Mouse (Mus musculus) limb, embryonic 12.5 days (tissue): ENCODE measurements around the gene Gfra1. TPM values are rescaled to one million over a fixed set of nuclear protein-coding genes. Genes with fewer than 3 reads are reported as not detected.
A peak's percentile ranks its signal among the peaks of the same experiment; 100 is the strongest.

Experiments
- ATAC-seq: fragments of 200-750 bp; cut with Nextera tagmentation; 2 replicates; pipeline ENCODE4 v1.8.0; 2017; ENCODE audit warnings: low read depth, moderate TSS enrichment; ENCODE audit not compliant: insufficient number of reproducible peaks, insufficient read depth, low FRiP score, low TSS enrichment
- H3K27ac ChIP-seq: fragments of 300-500 bp; sonication (generic); 2 replicates; pipeline ENCODE4 v1.5.1; 2016; ENCODE audit warnings: mild to moderate bottlenecking, moderate library complexity
- H3K27me3 ChIP-seq: fragments of 300-500 bp; sonication (generic); 2 replicates; pipeline ENCODE4 v1.6.1; 2016; ENCODE audit warnings: mild to moderate bottlenecking, moderate library complexity
- H3K36me3 ChIP-seq: fragments of 300-500 bp; sonication (generic); 2 replicates; pipeline ENCODE4 v1.6.1; 2016; ENCODE audit warnings: mild to moderate bottlenecking, moderate library complexity
- H3K4me1 ChIP-seq: fragments of 300-500 bp; sonication (generic); replicated peaks from 2 replicates; pipeline ENCODE4 v1.6.1; 2016
- H3K4me2 ChIP-seq: fragments of 300-500 bp; sonication (generic); 2 replicates; pipeline ENCODE4 v1.6.1; 2016; ENCODE audit warnings: mild to moderate bottlenecking, moderate library complexity
- H3K4me3 ChIP-seq: fragments of 300-500 bp; sonication (generic); replicated peaks from 2 replicates; pipeline ENCODE4 v1.5.1; 2016; ENCODE audit warnings: mild to moderate bottlenecking
- H3K9ac ChIP-seq: fragments of 300-500 bp; sonication (generic); replicated peaks from 2 replicates; pipeline ENCODE4 v1.6.1; 2016; ENCODE audit warnings: mild to moderate bottlenecking, moderate library complexity
- H3K9me3 ChIP-seq: fragments of 300-500 bp; sonication (generic); 2 replicates; pipeline ENCODE4 v1.6.1; 2016; ENCODE audit warnings: mild to moderate bottlenecking, moderate library complexity
- WGBS: fragments of 180-500 bp; shearing (Covaris S2); methylation state at CpG from one replicate; pipeline ENCODE4 v1.1.7; 2016; 5-methylcytosine and 5-hydroxymethylcytosine counted together
- polyA plus RNA-seq: library from polyadenylated mRNA; unstranded; fragments of >200 nt; fragmentation: Nextera tagmentation; extraction: Ambion mirVana; gene quantifications from 2 replicates; pipeline ENCODE4 v1.2.1, GENCODE M21; 2016

Gene Gfra1
- polyA plus RNA-seq = 15.5 and 17.0 TPM in 2 replicates

DNA sequence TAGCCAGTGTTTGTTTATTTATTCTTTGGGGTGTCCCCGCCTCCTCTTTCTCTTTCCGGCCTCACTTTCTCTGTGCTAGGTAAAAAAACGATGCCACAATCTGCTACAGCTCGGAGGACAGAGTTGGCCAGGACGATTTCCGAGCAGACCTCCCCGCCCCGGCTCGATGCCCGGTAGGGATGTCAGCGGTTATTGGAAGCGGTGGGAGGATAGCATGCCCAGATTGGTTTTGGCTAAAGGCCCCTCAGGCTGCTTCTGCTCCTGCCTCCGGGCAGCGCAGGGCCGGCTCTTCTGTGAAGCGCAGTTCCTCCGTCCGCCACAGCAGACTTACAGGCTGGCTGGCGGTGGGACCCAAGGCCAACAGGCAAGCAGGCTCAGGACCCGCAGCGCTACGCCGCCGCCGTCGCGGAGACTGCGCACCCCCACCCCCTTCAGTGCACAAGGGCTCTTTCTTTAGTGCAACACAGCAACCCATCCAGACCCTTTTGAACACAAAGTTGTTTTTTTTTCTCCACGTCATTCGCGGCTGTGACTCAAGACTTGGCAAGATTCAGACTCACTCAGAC, at the start of gene Gfra1:
TSS of gene Gfra1 (minus strand) at position 414 of the 566 bp plus-strand sequence.
- no peak for ATAC-seq
- H3K27ac ChIP-seq = peak within 1 kb of the TSS; percentile 37; the same call in 1 of the 2 replicates
- no peaks in the 10 kb centered on the region for H3K9me3 ChIP-seq
- peak within 1 kb of the TSS; percentile 84 for H3K4me2 ChIP-seq
- no peaks in the 10 kb centered on the region for H3K36me3 ChIP-seq
- peaks cover 61% of the 10 kb centered on the region for H3K4me1 ChIP-seq
- H3K9ac ChIP-seq = peak within 1 kb of the TSS; percentile 59
- peaks cover 76% of the 10 kb centered on the region for H3K27me3 ChIP-seq
- H3K4me3 ChIP-seq = peak within 1 kb of the TSS; percentile 48
- WGBS = under 1% methylated on average over 31 of the region's 31 CpGs

DNA sequence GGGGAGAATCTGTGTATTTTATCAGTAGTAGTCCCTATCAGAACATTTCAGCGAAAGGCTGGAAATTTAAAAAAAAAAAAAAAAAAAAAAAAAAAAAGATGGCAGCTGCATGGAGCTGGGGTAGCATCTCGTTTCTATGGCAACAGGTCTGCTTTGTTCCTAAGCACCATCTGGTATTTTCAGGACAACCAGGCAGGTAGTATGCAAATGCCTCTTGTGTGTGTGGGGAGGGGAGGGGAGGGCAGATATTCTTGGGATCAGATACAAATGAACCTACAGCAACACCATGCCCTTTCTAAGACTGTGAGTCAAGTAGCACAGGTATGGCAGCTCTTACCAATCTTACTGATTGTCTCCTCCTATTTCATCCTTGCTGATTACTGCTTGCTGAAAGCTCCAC, 44.3 kb upstream of the Gfra1 start:
- Histone ChIP-seq H3K4me2 (no peak overlapping the region), H3K4me3 (no peak overlapping the region), H3K9me3 (no peaks in the 10 kb centered on the region), H3K9ac (no peak overlapping the region), H3K36me3 (no peaks in the 10 kb centered on the region), H3K27ac (no peak overlapping the region), H3K27me3 (no peaks in the 10 kb centered on the region), H3K4me1 (peaks cover 3% of the 10 kb centered on the region)
- ATAC-seq = no peak
- 100% methylated on average over 2 of the region's 2 CpGs for WGBS

DNA sequence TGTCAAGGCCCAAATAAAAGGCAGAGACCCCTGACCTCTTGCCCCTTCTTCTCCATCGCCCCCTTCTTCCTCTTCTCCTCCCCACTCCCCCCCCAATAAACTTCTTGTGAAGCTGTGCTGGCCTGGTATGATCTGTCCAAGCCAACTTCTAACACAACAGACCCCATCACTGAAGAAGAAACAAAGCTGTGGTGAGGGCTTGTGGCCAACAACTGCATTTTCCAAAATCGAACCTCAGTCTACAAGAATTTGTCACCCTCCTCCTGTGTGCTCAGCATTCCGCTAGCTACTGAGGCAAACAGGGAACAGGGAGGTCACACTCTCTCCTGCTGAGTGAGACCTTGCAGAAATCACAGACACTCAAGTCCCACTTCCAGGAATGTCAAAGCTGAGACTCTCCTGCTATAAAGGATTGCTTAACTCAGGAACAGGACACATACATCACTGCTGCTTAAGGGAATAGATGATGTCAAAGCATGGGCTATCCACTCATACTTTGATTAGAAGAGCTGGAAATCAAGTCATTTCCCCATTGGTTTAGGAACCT, 43.8 kb upstream of the Gfra1 start:
- no peak for ATAC-seq
- Histone ChIP-seq H3K4me2 (no peak overlapping the region), H3K9me3 (no peaks in the 10 kb centered on the region), H3K27me3 (no peaks in the 10 kb centered on the region), H3K36me3 (no peaks in the 10 kb centered on the region), H3K4me1 (peaks cover 3% of the 10 kb centered on the region), H3K27ac (no peak overlapping the region), H3K9ac (no peak overlapping the region), H3K4me3 (no peak overlapping the region)
- WGBS = 78% methylated on average over 3 of the region's 3 CpGs

DNA sequence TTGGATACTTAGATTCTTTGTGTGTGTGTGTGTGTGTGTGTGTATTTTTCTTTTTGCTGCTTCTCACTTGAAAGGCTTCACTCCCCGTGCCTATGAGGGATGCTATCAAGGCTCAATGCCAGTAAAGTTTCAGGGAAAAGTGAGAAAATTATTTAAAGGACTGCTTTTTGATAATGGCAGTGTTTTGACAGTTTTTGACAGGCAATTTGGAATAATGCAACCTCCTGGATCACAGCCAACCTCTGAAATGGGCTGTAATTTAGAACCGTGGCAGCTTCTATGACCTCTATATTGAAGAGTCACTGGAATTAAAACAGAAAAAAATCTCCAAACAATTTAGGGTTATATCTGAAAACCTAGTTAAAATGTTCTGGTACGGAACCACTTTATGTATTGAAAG, 41.4 kb upstream of the Gfra1 start:
- Histone ChIP-seq H3K27ac (no peak overlapping the region), H3K27me3 (no peaks in the 10 kb centered on the region)
- WGBS = 71% methylated on average over 3 of the region's 3 CpGs

DNA sequence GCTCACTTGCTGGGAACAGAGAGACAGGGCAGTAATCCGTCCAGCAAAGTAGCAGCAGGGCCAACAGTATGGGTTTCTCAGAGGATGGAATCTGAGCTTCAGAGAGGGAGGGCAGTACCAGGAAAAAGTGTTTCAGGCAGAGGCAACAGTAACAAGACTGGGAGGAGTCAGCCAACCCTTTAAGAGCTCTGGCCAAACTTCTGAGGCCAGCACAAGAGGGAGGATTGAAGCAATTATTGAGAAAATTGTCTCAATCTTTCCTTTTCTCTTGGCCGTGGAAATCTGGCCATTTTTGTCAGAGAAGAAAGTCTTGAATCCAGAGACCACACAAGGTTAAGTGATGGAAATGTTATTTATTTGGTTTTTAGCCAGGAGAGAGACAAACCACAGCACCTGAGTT, 31.0 kb upstream of the Gfra1 start:
- ATAC-seq = no peak
- H3K9me3 ChIP-seq = 0 out of 2 replicates have a peak, but pooled peaks cover 5% of the 10 kb centered on the region
- H3K4me3 ChIP-seq = no peak overlapping the region
- H3K4me2 ChIP-seq = no peak overlapping the region
- 32% methylated on average over 2 of the region's 2 CpGs for WGBS
- peaks cover 5% of the 10 kb centered on the region; the same call in 1 of the 2 replicates for H3K27me3 ChIP-seq
- H3K27ac ChIP-seq = no peak overlapping the region
- H3K9ac ChIP-seq = no peak overlapping the region
- H3K4me1 ChIP-seq = peaks cover 12% of the 10 kb centered on the region
- no peaks in the 10 kb centered on the region for H3K36me3 ChIP-seq

More for the DNA sequence above, 41.4 kb upstream of the Gfra1 start:
- no peak overlapping the region for H3K4me3 ChIP-seq
- H3K9ac ChIP-seq = no peak overlapping the region
- no peaks in the 10 kb centered on the region for H3K9me3 ChIP-seq
- no peak overlapping the region for H3K4me2 ChIP-seq
- peaks cover 1% of the 10 kb centered on the region; the same call in 1 of the 2 replicates for H3K4me1 ChIP-seq
- no peaks in the 10 kb centered on the region for H3K36me3 ChIP-seq
- ATAC-seq = no peak

DNA sequence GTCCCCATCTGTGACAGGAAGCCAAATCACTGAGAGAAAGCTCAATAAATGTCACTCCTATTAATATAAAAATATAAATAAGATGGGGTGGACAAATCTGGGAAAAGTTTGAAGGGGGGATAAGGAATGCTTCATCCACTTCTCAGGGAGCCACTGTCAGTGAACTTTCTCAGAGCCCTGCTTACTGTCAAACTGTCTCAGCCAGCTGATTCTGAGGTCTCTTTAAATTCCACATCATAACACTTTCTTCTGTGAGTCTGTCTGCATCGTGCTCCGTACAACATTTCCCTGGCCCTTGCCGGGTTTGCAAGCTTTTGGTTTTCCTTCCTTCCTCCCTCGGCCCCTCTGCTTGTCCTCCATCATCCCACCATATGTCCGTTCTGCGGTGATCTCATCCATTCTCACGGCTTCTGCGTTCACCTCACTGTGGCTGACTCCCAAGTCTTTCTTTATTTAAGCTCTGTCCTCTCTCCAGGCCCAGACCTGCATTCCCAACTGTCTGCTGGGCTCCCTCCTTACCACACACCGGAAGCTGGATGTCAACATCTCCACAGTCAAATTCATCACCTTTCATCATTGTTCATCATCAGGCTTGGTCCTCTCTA, 26.8 kb upstream of the Gfra1 start:
- Histone ChIP-seq H3K4me3 (no peak overlapping the region), H3K27ac (no peak overlapping the region), H3K4me2 (no peak overlapping the region; the same call in 1 of the 2 replicates), H3K9me3 (peaks cover 16% of the 10 kb centered on the region), H3K4me1 (peaks cover 12% of the 10 kb centered on the region), H3K27me3 (peaks cover 5% of the 10 kb centered on the region; the same call in 1 of the 2 replicates), H3K36me3 (no peaks in the 10 kb centered on the region), H3K9ac (no peak overlapping the region)
- WGBS = 77% methylated on average over 9 of the region's 9 CpGs
- ATAC-seq = no peak

DNA sequence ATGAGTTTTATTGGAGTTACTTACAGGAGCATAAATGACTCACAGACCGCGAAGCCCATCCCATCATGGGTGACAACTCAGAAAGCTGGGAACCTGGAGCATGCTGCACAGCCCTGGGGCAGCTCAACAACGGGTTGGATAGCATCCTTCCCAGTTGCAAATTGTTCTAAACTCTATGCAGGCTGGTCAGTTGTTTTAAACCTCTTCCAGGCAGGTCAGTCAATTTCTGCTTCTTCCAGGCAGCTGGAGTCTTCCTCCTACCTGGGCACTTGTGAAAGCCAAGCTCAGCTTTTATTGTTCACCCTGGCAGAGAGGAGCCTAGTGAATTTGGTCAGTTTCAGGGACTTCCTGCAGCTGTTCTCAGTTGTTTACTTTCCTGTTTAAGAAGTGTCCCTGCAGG, 18.5 kb upstream of the Gfra1 start:
- no peak overlapping the region for H3K9ac ChIP-seq
- H3K36me3 ChIP-seq = no peaks in the 10 kb centered on the region
- H3K4me1 ChIP-seq = no peaks in the 10 kb centered on the region
- 89% methylated on average over 3 of the region's 3 CpGs for WGBS
- no peak for ATAC-seq
- H3K27me3 ChIP-seq = no peaks in the 10 kb centered on the region
- no peak overlapping the region for H3K4me2 ChIP-seq
- H3K9me3 ChIP-seq = peaks cover 9% of the 10 kb centered on the region
- H3K27ac ChIP-seq = no peak overlapping the region
- no peak overlapping the region for H3K4me3 ChIP-seq

DNA sequence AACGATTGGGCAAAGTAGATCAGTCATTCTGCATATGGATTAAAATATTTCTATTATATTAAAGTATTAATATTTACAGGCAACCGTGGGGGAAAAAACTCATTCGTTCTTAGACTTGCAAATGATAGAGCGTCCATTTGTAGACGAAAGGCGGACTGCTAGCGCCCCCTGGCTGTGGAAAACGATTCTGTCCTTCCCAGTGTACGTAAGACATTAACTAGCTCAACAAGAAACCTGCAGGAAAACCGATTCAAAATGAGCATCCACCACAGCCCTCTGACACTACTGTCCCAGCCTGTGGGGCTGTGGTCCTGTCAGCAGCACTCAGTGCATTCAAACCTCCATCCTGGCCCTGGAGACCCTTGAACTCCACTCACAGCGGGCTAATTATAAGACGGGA, 13.7 kb upstream of the Gfra1 start:
- ATAC-seq = no peak
- no peaks in the 10 kb centered on the region for H3K27me3 ChIP-seq

DNA sequence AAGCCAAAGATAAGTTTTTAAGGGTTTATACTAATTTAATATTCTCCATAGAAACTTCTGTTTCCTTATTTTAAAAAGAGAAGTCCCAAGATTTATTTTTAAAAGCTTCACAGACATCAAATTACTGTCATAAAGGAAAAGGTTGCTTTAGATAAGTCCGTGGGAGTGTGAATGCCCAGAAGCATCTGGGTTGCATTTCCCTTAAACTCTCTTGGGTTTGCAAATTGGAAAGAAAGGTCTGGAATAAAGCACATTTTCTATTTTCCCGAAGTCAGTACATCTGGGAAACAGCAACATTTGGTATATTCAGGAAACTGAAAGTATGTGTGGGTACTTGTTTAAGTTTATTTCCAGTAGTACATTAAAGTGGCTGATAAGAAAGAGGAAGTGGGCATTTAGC, 12.6 kb upstream of the Gfra1 start:
- H3K9ac ChIP-seq = no peak overlapping the region
- H3K4me2 ChIP-seq = peak overlapping the region; percentile 27; the same call in 1 of the 2 replicates
- H3K4me3 ChIP-seq = no peak overlapping the region
- WGBS = 8% methylated on average over 2 of the region's 2 CpGs
- ATAC-seq = no peak
- no peak overlapping the region for H3K27ac ChIP-seq
- no peaks in the 10 kb centered on the region for H3K27me3 ChIP-seq
- H3K36me3 ChIP-seq = no peaks in the 10 kb centered on the region
- peaks cover 14% of the 10 kb centered on the region for H3K4me1 ChIP-seq
- peaks cover 6% of the 10 kb centered on the region; the same call in 1 of the 2 replicates for H3K9me3 ChIP-seq

More for the DNA sequence above, 13.7 kb upstream of the Gfra1 start:
- WGBS = 21% methylated on average over 12 of the region's 12 CpGs
- Histone ChIP-seq H3K4me1 (peaks cover 14% of the 10 kb centered on the region), H3K9ac (no peak overlapping the region), H3K4me3 (no peak overlapping the region), H3K27ac (no peak overlapping the region), H3K9me3 (peaks cover 9% of the 10 kb centered on the region), H3K4me2 (no peak overlapping the region), H3K36me3 (no peaks in the 10 kb centered on the region)

DNA sequence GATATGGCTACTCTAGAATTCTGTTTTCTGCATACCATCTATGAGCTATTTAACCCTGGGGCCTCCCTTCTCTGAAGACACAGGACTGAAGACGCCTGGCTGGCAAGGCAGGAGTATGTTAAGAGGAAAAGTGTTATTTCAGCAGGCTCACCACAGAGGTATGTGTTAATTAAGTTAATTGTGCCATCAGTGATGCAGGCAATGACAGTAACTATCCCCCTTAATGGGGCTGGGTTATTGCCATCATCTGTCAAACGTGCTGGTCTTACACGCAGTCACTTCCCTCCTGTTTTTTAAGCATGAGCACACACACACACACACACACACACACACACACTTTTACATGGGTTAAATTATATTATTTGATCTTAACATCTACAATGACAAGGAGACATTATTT, 8.0 kb upstream of the Gfra1 start:
- no peaks in the 10 kb centered on the region for H3K36me3 ChIP-seq
- WGBS = 23% methylated on average over 3 of the region's 3 CpGs
- H3K27me3 ChIP-seq = 0 out of 2 replicates have a peak, but pooled peaks cover 8% of the 10 kb centered on the region
- H3K9ac ChIP-seq = no peak overlapping the region
- no peak overlapping the region for H3K4me2 ChIP-seq
- H3K27ac ChIP-seq = no peak overlapping the region
- H3K4me1 ChIP-seq = peaks cover 10% of the 10 kb centered on the region
- H3K4me3 ChIP-seq = no peak overlapping the region
- H3K9me3 ChIP-seq = peaks cover 6% of the 10 kb centered on the region; the same call in 1 of the 2 replicates
- ATAC-seq = no peak

DNA sequence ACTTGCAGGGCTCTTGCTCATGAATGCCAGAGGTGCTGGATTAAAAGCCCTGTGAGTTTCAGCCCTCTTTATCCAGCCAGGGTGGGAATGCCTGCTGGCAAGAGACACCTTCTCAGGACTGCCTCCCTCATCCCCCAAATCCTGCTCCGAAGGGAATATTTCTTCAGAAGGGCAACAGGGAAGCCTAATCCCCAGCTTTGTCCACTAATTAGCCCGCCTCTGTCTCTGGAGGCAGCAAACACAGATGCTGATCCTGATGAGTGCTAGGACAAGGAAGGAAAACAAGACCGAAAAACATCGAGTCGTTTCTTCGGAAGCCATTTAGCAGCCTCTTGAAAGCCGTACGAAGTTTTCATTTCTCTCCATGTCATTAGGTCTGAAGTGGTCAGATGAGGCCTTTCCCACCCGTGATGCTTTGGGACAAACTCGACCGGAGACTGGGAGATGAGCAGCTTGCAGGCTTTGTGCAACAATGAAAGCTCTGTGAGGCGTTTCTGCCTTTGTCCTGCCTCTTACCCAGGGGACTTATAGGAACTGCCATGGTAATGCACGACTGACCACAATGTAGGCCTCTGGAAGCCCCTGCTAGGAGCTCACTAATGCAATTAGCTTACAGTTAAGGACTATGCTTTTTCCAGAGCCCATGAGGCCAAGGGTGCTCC, 4.8 kb upstream of the Gfra1 start:
- H3K4me1 ChIP-seq = peaks cover 12% of the 10 kb centered on the region
- peaks cover 28% of the 10 kb centered on the region for H3K27me3 ChIP-seq
- 71% methylated on average over 13 of the region's 13 CpGs for WGBS
- H3K36me3 ChIP-seq = no peaks in the 10 kb centered on the region
- ATAC-seq = no peak
- no peak overlapping the region for H3K9ac ChIP-seq
- no peaks in the 10 kb centered on the region for H3K9me3 ChIP-seq
- H3K27ac ChIP-seq = no peak overlapping the region
- H3K4me3 ChIP-seq = no peak overlapping the region
- no peak overlapping the region for H3K4me2 ChIP-seq
